In the genomic region with DNA sequence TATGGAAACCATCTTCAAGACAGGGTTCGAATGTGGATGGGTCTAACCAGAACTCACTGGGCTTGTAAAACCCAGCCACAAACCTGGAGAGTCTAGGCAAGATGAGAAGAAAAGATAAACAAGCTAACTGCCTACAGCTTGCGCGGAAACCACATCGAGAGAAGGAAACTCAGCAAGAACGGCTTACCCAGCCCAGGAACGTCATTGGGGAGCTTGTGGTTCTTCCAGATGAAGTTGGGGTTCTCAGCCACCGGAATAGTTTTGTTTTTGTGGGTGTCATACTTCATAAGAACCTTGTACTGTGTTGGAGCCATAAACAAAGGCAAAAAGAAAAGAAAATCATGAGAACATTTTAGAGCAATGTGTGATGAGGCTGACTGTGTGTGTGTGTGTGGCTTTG, we compare ENCODE assay signal across 23 mouse cellular contexts. TPM values are rescaled to one million over a fixed set of nuclear protein-coding genes. Genes with fewer than 3 reads are reported as not detected.
DNase-seq lines count a peak whose midpoint lies in the region; ATAC-seq and TF ChIP-seq lines count a peak whose summit lies in the region.
"Had no signal": no experiment of that assay in that cellular context is flagged by ENCODE, and none has a peak within 500 bp of the region (broad histone marks: within the 10 kb centered on the region; RNA-seq: fewer than 3 reads in every experiment).

No protein-coding gene starts in this region.

- no peak overlapping the region for H3K27ac ChIP-seq in heart, adult 2 months
- H3K27ac ChIP-seq: forebrain, embryonic 10.5 days; heart, embryonic 15.5 days; hindbrain, embryonic 14.5 days; intestine, embryonic 15.5 days; midbrain, embryonic 15.5 days; neural tube, embryonic 13.5 days had no signal

- DNase-seq in CD4-positive helper T cell, adult 2 months (ENCODE audit: low read depth, low spot score): peak; percentile 77
- DNase-seq in T-cell, adult 2 months (ENCODE audit: low spot score): peak; percentile 86
- peak; percentile 57 for DNase-seq in thymus, postnatal 14 days
- no peak for DNase-seq in gastrocnemius, postnatal 4 days (ENCODE audit: low spot score in 2 of 2)
- DNase-seq in left cerebral cortex, postnatal 36 days (ENCODE audit: low spot score in 2 of 2): no peak
- DNase-seq in heart, adult 2 months: no peak
- DNase-seq: adrenal gland, adult 2 months; cerebellum, adult 2 months; cerebellum, postnatal 36 days; forebrain, postnatal 0 days; gastrocnemius, postnatal 25 days; heart, postnatal 36 days; kidney, adult 9 months; kidney, postnatal 14 days had no signal

- no peak for TF ChIP-seq POLR2A in heart, adult 2 months (IDR thresholded peaks at IDR 0.05; ENCODE audit: insufficient read depth, low read depth, low read length)

- no peaks in the 10 kb centered on the region for H3K79me2 ChIP-seq in heart, adult 2 months (replicated peaks; ENCODE audit: control insufficient read depth, insufficient read depth, low read length)

- no peak for TF ChIP-seq CTCF in heart, adult 2 months (IDR thresholded peaks at IDR 0.05)

- no peak for TF ChIP-seq EP300 in heart, adult 2 months (IDR thresholded peaks at IDR 0.05; ENCODE audit: insufficient read depth, low read depth, low read length)

- peaks cover 1% of the 10 kb centered on the region; the same call in 1 of the 2 replicates for H3K4me1 ChIP-seq in heart, adult 2 months (ENCODE audit: control insufficient read depth, insufficient read depth, low read length)
- H3K4me1 ChIP-seq: forebrain, embryonic 10.5 days; heart, embryonic 15.5 days; intestine, embryonic 15.5 days; midbrain, embryonic 15.5 days had no signal

- intact Hi-C loops in left cerebral cortex, postnatal 36 days (cut with DNase I): loop anchor here (1.0 kb wide), 1 partner anchor 323 kb away; no protein-coding TSS in a partner anchor
- intact Hi-C loops in heart, adult 2 months (cut with DNase I): loop anchor here (1.0 to 5.0 kb wide), 4 partner anchors 101 to 321 kb away; no protein-coding TSS in a partner anchor

- H3K4me3 ChIP-seq in heart, adult 2 months: no peak overlapping the region
- H3K4me3 ChIP-seq: forebrain, embryonic 10.5 days; heart, embryonic 15.5 days; intestine, embryonic 15.5 days; megakaryocyte, embryonic 14.5 days; midbrain, embryonic 15.5 days; neural tube, embryonic 13.5 days had no signal

- peak; percentile 41; the same call in 1 of the 2 replicates for ATAC-seq in megakaryocyte-erythroid progenitor cell, adult 5-6 weeks (replicated peaks; ENCODE audit: low FRiP score, low TSS enrichment, poor library complexity, severe bottlenecking)
- ATAC-seq: forebrain, postnatal 0 days; Patski had no signal

- no peaks in the 10 kb centered on the region for H3K36me3 ChIP-seq in heart, adult 2 months (ENCODE audit: control insufficient read depth, insufficient read depth, low read length)
- H3K36me3 ChIP-seq: forebrain, embryonic 10.5 days; heart, embryonic 15.5 days; intestine, embryonic 15.5 days; midbrain, embryonic 15.5 days; neural tube, embryonic 13.5 days had no signal

- 68% methylated on average over 7 of the region's 7 CpGs for WGBS in heart, adult 2 months

- no peaks in the 10 kb centered on the region for H3K27me3 ChIP-seq in heart, adult 2 months (ENCODE audit: control insufficient read depth, insufficient read depth, low read length)
- H3K27me3 ChIP-seq: heart, embryonic 15.5 days; intestine, embryonic 15.5 days; midbrain, embryonic 15.5 days; neural tube, embryonic 13.5 days; Patski had no signal

- no peak overlapping the region for H3K9ac ChIP-seq in heart, adult 2 months (ENCODE audit: low read depth, low read length)
- H3K9ac ChIP-seq: forebrain, postnatal 0 days; heart, embryonic 15.5 days; hindbrain, embryonic 14.5 days; intestine, embryonic 15.5 days; midbrain, embryonic 15.5 days; neural tube, embryonic 13.5 days had no signal

RNA-seq across cellular contexts. Expression of gene Gucy2c, which starts 37.8 kb away (rescaled TPM):
- total RNA-seq in megakaryocyte-erythroid progenitor cell, adult 5-6 weeks (2014; fragmentation: Nextera tagmentation): not detected in 2 replicates
- total RNA-seq in megakaryocyte-erythroid progenitor cell, adult 5-6 weeks (2017): not detected in 2 replicates
- total RNA-seq in gastrocnemius, postnatal 4 days (2021): under 1 TPM in 1 of 2 experiments, not detected in 1; 0.08 TPM
- total RNA-seq in left cerebral cortex, postnatal 36 days (2021): under 1 TPM; 0.32 to 0.39 TPM
- not detected for total RNA-seq in heart, adult 2 months (2021)
- polyA plus RNA-seq in heart, adult 2 months (2012; rRNA removed): not detected in 2 replicates
- total RNA-seq: adrenal gland, adult 2 months; gastrocnemius, postnatal 25 days; heart, postnatal 36 days had no signal
- polyA plus RNA-seq: adrenal gland, adult 2 months; forebrain, embryonic 10.5 days had no signal

Comparison
In these comparisons a context has a peak if more than half of its experiments do, and no peak if none do; other contexts are left out.
1. DNase-seq: peak in CD4-positive helper T cell, adult 2 months (single experiment), T-cell, adult 2 months (single experiment) and thymus, postnatal 14 days (single experiment); none in gastrocnemius, postnatal 4 days (0 of 2), left cerebral cortex, postnatal 36 days (0 of 2) and heart, adult 2 months (0 of 2).